Mouse (Mus musculus) heart, embryonic 16.5 days (tissue): ENCODE data around the gene Rubcn. TPM values are rescaled to one million over a fixed set of nuclear protein-coding genes. Genes with fewer than 3 reads are reported as not detected.

Source experiments
- ATAC-seq: fragments of 200-750 bp; cut with Nextera tagmentation; replicated peaks from 2 replicates; pipeline ENCODE4 v1.8.0; 2017; ENCODE audit warnings: moderate number of reproducible peaks; ENCODE audit not compliant: insufficient read depth, low FRiP score; ENCODE audit errors: extremely low read depth
- H3K27ac ChIP-seq: fragments of 300-500 bp; sonication (generic); 2 replicates; pipeline ENCODE4 v1.5.1; 2014; ENCODE audit warnings: mild to moderate bottlenecking, low read length, control low read depth, moderate library complexity
- H3K27me3 ChIP-seq: fragments of 300-500 bp; sonication (generic); 2 replicates; pipeline ENCODE4 v1.6.1; 2014; ENCODE audit warnings: low read length, mixed read lengths; ENCODE audit not compliant: control insufficient read depth, insufficient read depth
- H3K36me3 ChIP-seq: fragments of 300-500 bp; sonication (generic); 2 replicates; pipeline ENCODE4 v1.6.1; 2014; ENCODE audit not compliant: control insufficient read depth, insufficient read depth
- H3K4me1 ChIP-seq: fragments of 300-500 bp; sonication (generic); 2 replicates; pipeline ENCODE4 v1.6.1; 2014; ENCODE audit warnings: low read length, mixed read lengths; ENCODE audit not compliant: control insufficient read depth, insufficient read depth
- H3K4me2 ChIP-seq: fragments of 300-500 bp; sonication (generic); 2 replicates; pipeline ENCODE4 v1.6.1; 2014; ENCODE audit warnings: low read depth, mild to moderate bottlenecking, control low read depth, low read length
- H3K4me3 ChIP-seq: fragments of 300-500 bp; sonication (generic); 2 replicates; pipeline ENCODE4 v1.5.1; 2014; ENCODE audit warnings: mild to moderate bottlenecking, control low read depth, low read length
- H3K9ac ChIP-seq: fragments of 300-500 bp; sonication (generic); 2 replicates; pipeline ENCODE4 v1.6.1; 2014; ENCODE audit warnings: low read length, control low read depth
- H3K9me3 ChIP-seq: fragments of 300-500 bp; sonication (generic); replicated peaks from 2 replicates; pipeline ENCODE4 v1.6.1; 2016; ENCODE audit warnings: low read length; ENCODE audit not compliant: control insufficient read depth
- WGBS: fragments of 180-500 bp; shearing (Covaris S2); extraction: QIAGEN DNeasy Blood & Tissue Kit; methylation state at CpG from one replicate; pipeline ENCODE4 v1.1.7; 2014; 5-methylcytosine and 5-hydroxymethylcytosine counted together
- polyA plus RNA-seq: library from polyadenylated mRNA; unstranded; fragments of >200 nt; fragmentation: Nextera tagmentation; extraction: Ambion mirVana; gene quantifications from 2 replicates; pipeline ENCODE4 v1.2.1, GENCODE M21; 2015

Rubcn gene
- polyA plus RNA-seq, 1 experiment from 2014 or later = 32.7 TPM

DNA sequence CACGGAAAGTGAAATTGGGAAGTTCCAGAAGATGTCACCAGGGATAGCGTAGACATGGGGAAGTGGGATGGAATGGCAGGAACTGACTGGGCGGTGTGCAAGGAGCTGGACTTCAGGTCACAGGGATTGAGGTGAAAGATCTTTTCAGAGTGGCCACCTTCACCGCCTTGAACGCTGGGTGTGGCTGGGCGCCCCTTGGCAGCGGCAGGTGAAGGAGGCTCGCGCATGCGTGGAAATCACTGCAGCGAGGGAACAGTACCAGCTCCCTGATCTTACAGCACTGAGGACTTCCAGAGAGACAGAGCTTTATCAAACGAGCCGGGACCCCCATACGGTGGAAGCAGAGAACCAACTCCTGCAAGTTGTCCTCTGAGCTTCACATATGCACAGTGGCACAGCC is 63.0 kb downstream of the Rubcn start:
- ATAC-seq = 0 out of 2 replicates have a peak, but pooled peaks have one; percentile 37
- Histone ChIP-seq H3K36me3 (no peaks in the 10 kb centered on the region), H3K4me2 (peak overlapping the region; percentile 61), H3K27ac (peak overlapping the region; percentile 84), H3K9me3 (no peaks in the 10 kb centered on the region), H3K9ac (peak overlapping the region; percentile 69), H3K4me3 (peak overlapping the region; percentile 47), H3K27me3 (no peaks in the 10 kb centered on the region), H3K4me1 (peaks cover 15% of the 10 kb centered on the region)
- 20% methylated on average over 14 of the region's 14 CpGs for WGBS

- no peak overlapping the region for H3K4me2 ChIP-seq
- H3K27ac ChIP-seq = no peak overlapping the region
- no peak for ATAC-seq
Observed at GRCm38 (mm10) chr16:32813771-32814170, 63.8 kb downstream of the Rubcn start.

GRCm38 (mm10) chr16:32813362-32813761 is 64.2 kb downstream of the Rubcn start:
- 49% methylated on average over 9 of the region's 9 CpGs for WGBS
- Histone ChIP-seq H3K27me3 (no peaks in the 10 kb centered on the region), H3K27ac (no peak overlapping the region), H3K9me3 (no peaks in the 10 kb centered on the region), H3K4me1 (peaks cover 15% of the 10 kb centered on the region), H3K9ac (no peak overlapping the region), H3K36me3 (no peaks in the 10 kb centered on the region), H3K4me3 (no peak overlapping the region; the same call in 1 of the 2 replicates), H3K4me2 (peak overlapping the region; percentile 42)
- ATAC-seq = no peak

More at GRCm38 (mm10) chr16:32813771-32814170, 63.8 kb downstream of the Rubcn start:
- Histone ChIP-seq H3K4me3 (no peak overlapping the region), H3K36me3 (no peaks in the 10 kb centered on the region), H3K4me1 (peaks cover 15% of the 10 kb centered on the region), H3K9me3 (no peaks in the 10 kb centered on the region), H3K27me3 (no peaks in the 10 kb centered on the region), H3K9ac (no peak overlapping the region)
- 75% methylated on average over 3 of the region's 3 CpGs for WGBS

DNA sequence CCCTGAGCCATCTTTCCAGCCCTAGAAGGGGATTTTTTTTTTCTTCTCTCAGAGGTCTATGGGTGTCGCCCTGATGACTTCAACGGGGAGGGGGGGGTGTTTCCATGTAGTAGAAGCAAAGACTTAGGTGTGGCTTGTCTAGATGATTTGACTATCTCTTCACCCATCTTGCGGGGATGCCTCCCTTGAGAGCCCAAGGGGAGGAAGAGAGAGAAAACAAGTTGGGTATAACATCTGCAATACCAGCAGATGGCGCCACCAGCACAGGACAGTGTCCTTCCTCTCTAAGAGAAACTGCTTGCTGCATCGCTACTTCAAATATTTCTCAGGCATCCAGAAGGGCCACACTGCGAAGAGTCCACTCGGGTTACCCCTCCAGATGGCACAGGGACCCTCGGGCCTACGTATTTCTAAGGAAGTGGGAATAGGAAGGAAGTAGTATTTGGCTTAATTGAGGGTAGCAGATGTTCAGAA is 64.6 kb downstream of the Rubcn start:
- Histone ChIP-seq H3K27me3 (no peaks in the 10 kb centered on the region), H3K4me3 (no peak overlapping the region; the same call in 1 of the 2 replicates), H3K4me1 (peaks cover 13% of the 10 kb centered on the region), H3K9me3 (no peaks in the 10 kb centered on the region), H3K9ac (no peak overlapping the region), H3K36me3 (no peaks in the 10 kb centered on the region), H3K27ac (no peak overlapping the region), H3K4me2 (peak overlapping the region; percentile 42)
- WGBS = 0% methylated on average over 9 of the region's 9 CpGs
- no peak; the same call in 1 of the 2 replicates for ATAC-seq

- H3K9ac ChIP-seq = no peak within 1 kb of the TSS
- no peak within 1 kb of the TSS for H3K4me3 ChIP-seq
- H3K36me3 ChIP-seq = no peaks in the 10 kb centered on the region
- peaks cover 6% of the 10 kb centered on the region for H3K4me1 ChIP-seq
- no peak within 1 kb of the TSS for H3K4me2 ChIP-seq
- WGBS = 85% methylated on average over 4 of the region's 4 CpGs
- H3K27me3 ChIP-seq = no peaks in the 10 kb centered on the region
- H3K9me3 ChIP-seq = no peaks in the 10 kb centered on the region
- H3K27ac ChIP-seq = no peak within 1 kb of the TSS
- ATAC-seq = no peak
Observed at GRCm38 (mm10) chr16:32810321-32810720, 67.2 kb downstream of the Rubcn start, which contains the start of gene Smbd1. TSS of gene Smbd1 (minus strand) at chr16:32810477.

DNA sequence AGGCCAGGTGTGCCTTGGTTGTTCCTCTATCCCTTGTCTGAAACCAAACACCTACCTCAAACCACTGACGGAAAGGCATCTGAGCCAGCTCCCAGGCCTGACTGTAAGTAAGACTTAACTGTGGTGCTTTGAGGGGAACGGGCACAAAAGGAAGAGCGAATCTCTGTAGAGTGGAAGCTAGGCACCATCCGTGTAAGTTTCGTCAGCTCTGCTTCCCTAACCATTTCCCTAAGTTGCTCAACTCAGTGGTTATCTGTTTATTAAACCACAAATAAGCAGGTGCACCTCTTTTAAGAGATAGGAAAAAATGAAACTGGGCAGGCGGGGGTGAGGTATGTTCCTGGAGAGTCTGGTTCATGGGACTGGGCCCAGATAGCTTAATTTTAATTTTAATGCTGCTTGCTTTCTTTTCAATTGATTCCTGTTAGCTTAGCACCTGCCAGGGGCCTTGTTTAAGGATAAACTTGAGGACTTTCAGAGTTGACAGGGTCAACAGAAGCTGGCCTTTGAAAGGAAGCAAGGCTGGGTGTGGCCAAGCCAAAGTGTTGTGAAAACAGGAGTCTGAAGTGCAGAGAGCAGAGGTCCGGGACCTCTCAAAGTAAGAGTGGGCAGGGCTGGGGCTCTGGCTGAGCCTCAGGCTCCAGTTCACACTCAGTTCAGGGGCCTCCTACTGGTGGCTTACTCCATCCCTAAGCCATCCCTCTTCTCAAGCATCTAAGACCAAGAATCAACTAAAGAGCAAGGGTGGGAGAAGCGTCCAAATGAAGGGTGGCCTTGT is 70.0 kb downstream of the Rubcn start:
- 62% methylated on average over 8 of the region's 8 CpGs for WGBS
- Histone ChIP-seq H3K4me2 (no peak overlapping the region), H3K27me3 (no peaks in the 10 kb centered on the region), H3K36me3 (no peaks in the 10 kb centered on the region), H3K4me1 (peaks cover 11% of the 10 kb centered on the region), H3K4me3 (no peak overlapping the region), H3K9me3 (no peaks in the 10 kb centered on the region), H3K9ac (no peak overlapping the region), H3K27ac (no peak overlapping the region)
- ATAC-seq = no peak

- H3K4me2 ChIP-seq = no peak overlapping the region
- H3K4me1 ChIP-seq = peaks cover 11% of the 10 kb centered on the region
- no peak overlapping the region for H3K9ac ChIP-seq
- WGBS = 62% methylated on average over 7 of the region's 7 CpGs
- no peak for ATAC-seq
- no peaks in the 10 kb centered on the region for H3K27me3 ChIP-seq
- no peak overlapping the region for H3K4me3 ChIP-seq
- no peak overlapping the region for H3K27ac ChIP-seq
- H3K36me3 ChIP-seq = no peaks in the 10 kb centered on the region
- 0 out of 2 replicates have a peak, but pooled peaks cover under 1% of the 10 kb centered on the region for H3K9me3 ChIP-seq
Observed at GRCm38 (mm10) chr16:32805151-32805550, 72.4 kb downstream of the Rubcn start.

DNA sequence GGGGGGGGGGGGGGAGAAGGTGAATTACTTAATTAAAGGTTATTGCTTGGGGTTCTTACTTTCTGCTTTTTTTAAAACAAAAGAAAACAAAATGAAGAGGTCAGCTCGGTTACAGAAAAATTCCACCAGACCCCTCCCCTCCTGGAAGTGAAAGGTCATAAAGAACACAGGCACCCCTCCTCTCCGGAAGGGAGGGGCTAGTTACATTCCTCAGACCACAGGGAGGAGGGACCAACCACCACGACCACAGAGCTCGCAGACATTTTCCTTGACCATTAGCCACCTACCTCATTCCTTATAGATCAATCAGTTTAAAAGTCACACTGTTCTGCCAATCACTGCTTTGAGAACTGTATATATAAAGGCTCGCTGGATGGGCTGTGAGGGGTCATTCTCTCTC is 73.7 kb downstream of the Rubcn start:
- H3K9ac ChIP-seq = no peak overlapping the region
- H3K27ac ChIP-seq = no peak overlapping the region
- WGBS = 57% methylated on average over 5 of the region's 5 CpGs

GRCm38 (mm10) chr16:32803252-32803853 is 74.2 kb downstream of the Rubcn start:
- Histone ChIP-seq H3K9me3 (0 out of 2 replicates have a peak, but pooled peaks cover 4% of the 10 kb centered on the region), H3K4me3 (no peak overlapping the region), H3K4me2 (peak overlapping the region; percentile 14; the same call in 1 of the 2 replicates), H3K4me1 (peaks cover 11% of the 10 kb centered on the region), H3K9ac (no peak overlapping the region), H3K27ac (peak overlapping the region; percentile 69), H3K36me3 (no peaks in the 10 kb centered on the region), H3K27me3 (no peaks in the 10 kb centered on the region)
- WGBS = 27% methylated on average over 6 of the region's 6 CpGs
- peak; percentile 33; the same call in 1 of the 2 replicates for ATAC-seq

More for the DNA sequence above, 73.7 kb downstream of the Rubcn start:
- ATAC-seq = no peak
- Histone ChIP-seq H3K4me2 (no peak overlapping the region), H3K27me3 (no peaks in the 10 kb centered on the region), H3K36me3 (no peaks in the 10 kb centered on the region), H3K4me1 (peaks cover 11% of the 10 kb centered on the region), H3K9me3 (0 out of 2 replicates have a peak, but pooled peaks cover 4% of the 10 kb centered on the region), H3K4me3 (no peak overlapping the region)
